Mouse (Mus musculus) MEL (cell line): Measurements from ENCODE around the gene Rnf227. TPM values are rescaled to one million over a fixed set of nuclear protein-coding genes. Genes with fewer than 3 reads are reported as not detected.

ENCODE experiments used
- DNase-seq: peaks from one replicate; pipeline ENCODE4 v3.0.0; 2011; ENCODE audit warnings: low read depth, low spot score
- H3K27ac ChIP-seq: 2 replicates; pipeline ENCODE4 v1.5.1; 2012; ENCODE audit warnings: low read depth, mild to moderate bottlenecking, control low read depth, low read length, moderate library complexity; ENCODE audit not compliant: control insufficient read depth
- H3K27me3 ChIP-seq, 2 experiments: fragments of 150-350 bp in 1 of 2; sonication (generic) in 1 of 2; 2 replicates each; pipeline ENCODE4 v1.6.1; 2012; ENCODE audit warnings: low read length in 2 of 2, mild to moderate bottlenecking in 2 of 2, improper control_type of control experiment in 1 of 2, moderate library complexity in 1 of 2; ENCODE audit not compliant: insufficient read depth in 2 of 2, control insufficient read depth in 1 of 2
- H3K36me3 ChIP-seq, 2 experiments: 2 replicates each; pipeline ENCODE4 v1.6.1; 2012 to 2014; ENCODE audit warnings: low read length in 2 of 2, improper control_type of control experiment in 1 of 2, inconsistent platforms in 1 of 2, mild to moderate bottlenecking in 1 of 2; ENCODE audit not compliant: insufficient read depth in 2 of 2, control insufficient read depth in 1 of 2
- H3K4me1 ChIP-seq, 2 experiments: fragments of 150-350 bp in 1 of 2; sonication (generic) in 1 of 2; 2 replicates each; pipeline ENCODE4 v1.6.1; 2012; ENCODE audit warnings: low read length in 2 of 2, improper control_type of control experiment in 1 of 2, mild to moderate bottlenecking in 1 of 2; ENCODE audit not compliant: insufficient read depth in 2 of 2, control insufficient read depth in 1 of 2
- H3K4me3 ChIP-seq, 2 experiments: fragments of 150-350 bp in 1 of 2; sonication (generic) in 1 of 2; 2 replicates each; pipeline ENCODE4 v1.5.1; 2012; ENCODE audit warnings: low read depth in 2 of 2, low read length in 2 of 2, mild to moderate bottlenecking in 2 of 2, moderate library complexity in 2 of 2, control low read depth in 1 of 2, improper control_type of control experiment in 1 of 2; ENCODE audit not compliant: control insufficient read depth in 1 of 2, insufficient read depth in 1 of 2
- H3K79me2 ChIP-seq: 2 replicates; pipeline ENCODE4 v1.6.1; 2012; ENCODE audit warnings: mild to moderate bottlenecking, low read length, moderate library complexity; ENCODE audit not compliant: control insufficient read depth, poor library complexity, insufficient read depth
- H3K9ac ChIP-seq: 2 replicates; pipeline ENCODE4 v1.6.1; 2012; ENCODE audit warnings: low read depth, mild to moderate bottlenecking, control low read depth, low read length, moderate library complexity; ENCODE audit not compliant: control insufficient read depth, poor library complexity, severe bottlenecking
- H3K9me3 ChIP-seq: fragments of 150-350 bp; sonication (generic); replicated peaks from 2 replicates; pipeline ENCODE4 v1.6.1; 2012; ENCODE audit warnings: mild to moderate bottlenecking, low read length, improper control_type of control experiment, moderate library complexity; ENCODE audit not compliant: insufficient read depth
- BHLHE40 ChIP-seq: IDR thresholded peaks from 2 replicates; pipeline ENCODE4 v1.6.1; 2012; ENCODE audit warnings: low read depth, mild to moderate bottlenecking, inconsistent platforms, low read length, improper control_type of control experiment, borderline replicate concordance
- CHD1 ChIP-seq: IDR thresholded peaks from 2 replicates; pipeline ENCODE4 v1.6.1; 2012; ENCODE audit warnings: low read depth, mild to moderate bottlenecking, inconsistent platforms, low read length, improper control_type of control experiment
- CHD2 ChIP-seq: IDR thresholded peaks from 2 replicates; pipeline ENCODE4 v1.6.1; 2011; ENCODE audit warnings: low read length, improper control_type of control experiment
- CTCF ChIP-seq, 3 experiments: IDR thresholded peaks in 2 of 3; conservative IDR thresholded peaks in 1 of 3; 2 replicates each; pipeline ENCODE4 v1.5.1; 2011 to 2012; ENCODE audit warnings: low read length in 3 of 3, low read depth in 2 of 3, mild to moderate bottlenecking in 2 of 3, improper control_type of control experiment in 1 of 3, inconsistent platforms in 1 of 3, mixed read lengths in 1 of 3, moderate library complexity in 1 of 3; ENCODE audit not compliant: control insufficient read depth in 1 of 3, insufficient read depth in 1 of 3, poor library complexity in 1 of 3, severe bottlenecking in 1 of 3
- E2F4 ChIP-seq: IDR thresholded peaks from 2 replicates; pipeline ENCODE4 v1.6.1; 2011; ENCODE audit warnings: low read depth, low read length, improper control_type of control experiment, borderline replicate concordance
- ELF1 ChIP-seq: IDR thresholded peaks from 2 replicates; pipeline ENCODE4 v1.6.1; 2014; ENCODE audit warnings: low read depth, mild to moderate bottlenecking, inconsistent platforms, low read length, improper control_type of control experiment, moderate library complexity
- EP300 ChIP-seq, 2 experiments: IDR thresholded peaks; 2 replicates each; pipeline ENCODE4 v1.6.1; 2011; ENCODE audit warnings: improper control_type of control experiment in 2 of 2, low read length in 2 of 2, low read depth in 1 of 2, mild to moderate bottlenecking in 1 of 2
- ETS1 ChIP-seq: IDR thresholded peaks from 2 replicates; pipeline ENCODE4 v1.6.1; 2012; ENCODE audit warnings: low read depth, mild to moderate bottlenecking, inconsistent platforms, low read length, improper control_type of control experiment, moderate library complexity
- GABPA ChIP-seq: IDR thresholded peaks from 2 replicates; pipeline ENCODE4 v1.6.1; 2012; ENCODE audit warnings: low read depth, mild to moderate bottlenecking, inconsistent platforms, low read length, improper control_type of control experiment, moderate library complexity
- JUND ChIP-seq: IDR thresholded peaks from 2 replicates; pipeline ENCODE4 v1.6.1; 2011; ENCODE audit warnings: low read depth, mild to moderate bottlenecking, improper control_type of control experiment, low read length
- KAT2A ChIP-seq: conservative IDR thresholded peaks from 2 replicates; pipeline ENCODE4 v1.6.1; 2012; ENCODE audit warnings: low read depth, low read length, improper control_type of control experiment, inconsistent platforms
- MAFK ChIP-seq: IDR thresholded peaks from 2 replicates; pipeline ENCODE4 v1.6.1; 2011; ENCODE audit warnings: low read depth, mild to moderate bottlenecking, low read length, improper control_type of control experiment, borderline replicate concordance
- MAX ChIP-seq: IDR thresholded peaks from 2 replicates; pipeline ENCODE4 v1.6.1; 2011; ENCODE audit warnings: low read length, improper control_type of control experiment
- MAZ ChIP-seq: IDR thresholded peaks from 2 replicates; pipeline ENCODE4 v1.6.1; 2012; ENCODE audit warnings: low read depth, mild to moderate bottlenecking, inconsistent platforms, low read length, improper control_type of control experiment
- MEF2A ChIP-seq: IDR thresholded peaks from 2 replicates; pipeline ENCODE4 v1.6.1; 2014; ENCODE audit warnings: low read depth, mild to moderate bottlenecking, inconsistent platforms, low read length, improper control_type of control experiment; ENCODE audit not compliant: poor library complexity, insufficient replicate concordance, severe bottlenecking; ENCODE audit errors: extremely low read depth
- MXI1 ChIP-seq: IDR thresholded peaks from 2 replicates; pipeline ENCODE4 v1.6.1; 2011; ENCODE audit warnings: mild to moderate bottlenecking, low read depth, low read length, improper control_type of control experiment
- MYC ChIP-seq: IDR thresholded peaks from 2 replicates; pipeline ENCODE4 v1.6.1; 2011; ENCODE audit warnings: low read depth, mild to moderate bottlenecking, low read length, improper control_type of control experiment, moderate library complexity
- NELFE ChIP-seq: IDR thresholded peaks from 2 replicates; pipeline ENCODE4 v1.6.1; 2011; ENCODE audit warnings: low read depth, low read length, improper control_type of control experiment
- NRF1 ChIP-seq: IDR thresholded peaks from 2 replicates; pipeline ENCODE4 v1.6.1; 2014; ENCODE audit warnings: low read depth, mild to moderate bottlenecking, inconsistent platforms, low read length, improper control_type of control experiment, moderate library complexity; ENCODE audit not compliant: poor library complexity, insufficient read depth, severe bottlenecking
- POLR2AphosphoS5 ChIP-seq: IDR thresholded peaks from 2 replicates; pipeline ENCODE4 v1.6.1; 2012; ENCODE audit warnings: low read depth, borderline replicate concordance, mild to moderate bottlenecking, inconsistent platforms, low read length, moderate library complexity, mixed read lengths
- RAD21 ChIP-seq: IDR thresholded peaks from 2 replicates; pipeline ENCODE4 v1.6.1; 2011; ENCODE audit warnings: mild to moderate bottlenecking, low read depth, low read length, improper control_type of control experiment
- RCOR1 ChIP-seq: IDR thresholded peaks from 2 replicates; pipeline ENCODE4 v1.6.1; 2012; ENCODE audit warnings: low read depth, mild to moderate bottlenecking, inconsistent platforms, low read length, improper control_type of control experiment
- SIN3A ChIP-seq: IDR thresholded peaks from 2 replicates; pipeline ENCODE4 v1.6.1; 2012; ENCODE audit warnings: low read length, improper control_type of control experiment, inconsistent platforms
- TBP ChIP-seq: IDR thresholded peaks from 2 replicates; pipeline ENCODE4 v1.8.0; 2011; ENCODE audit warnings: low read depth, low read length, improper control_type of control experiment
- TCF12 ChIP-seq: IDR thresholded peaks from 2 replicates; pipeline ENCODE4 v1.6.1; 2014; ENCODE audit warnings: low read depth, mild to moderate bottlenecking, inconsistent platforms, low read length, improper control_type of control experiment, moderate library complexity
- UBTF ChIP-seq: IDR thresholded peaks from 2 replicates; pipeline ENCODE4 v1.6.1; 2012; ENCODE audit warnings: low read depth, mild to moderate bottlenecking, inconsistent platforms, low read length, improper control_type of control experiment, moderate library complexity, borderline replicate concordance; ENCODE audit not compliant: insufficient read depth
- USF2 ChIP-seq, 2 experiments: IDR thresholded peaks; 2 replicates each; pipeline ENCODE4 v1.6.1; 2011 to 2012; ENCODE audit warnings: improper control_type of control experiment in 2 of 2, low read length in 2 of 2, borderline replicate concordance in 1 of 2, inconsistent platforms in 1 of 2, low read depth in 1 of 2, mild to moderate bottlenecking in 1 of 2; ENCODE audit not compliant: insufficient read depth in 1 of 2
- ZC3H11A ChIP-seq: IDR thresholded peaks from 2 replicates; pipeline ENCODE4 v1.6.1; 2012; ENCODE audit warnings: low read depth, mild to moderate bottlenecking, inconsistent platforms, low read length, improper control_type of control experiment
- ZKSCAN1 ChIP-seq: IDR thresholded peaks from 2 replicates; pipeline ENCODE4 v1.6.1; 2012; ENCODE audit warnings: low read depth, mild to moderate bottlenecking, inconsistent platforms, low read length, improper control_type of control experiment, moderate library complexity
- ZMIZ1 ChIP-seq: IDR thresholded peaks from 2 replicates; pipeline ENCODE4 v1.6.1; 2012; ENCODE audit warnings: low read depth, mild to moderate bottlenecking, inconsistent platforms, low read length, improper control_type of control experiment, moderate library complexity
- ZNF384 ChIP-seq: IDR thresholded peaks from 2 replicates; pipeline ENCODE4 v1.6.1; 2012; ENCODE audit warnings: low read depth, mild to moderate bottlenecking, inconsistent platforms, low read length, improper control_type of control experiment
- polyA plus RNA-seq, 2 experiments: library from polyadenylated mRNA; stranded (reverse) in 1 of 2; unstranded in 1 of 2; fragments of >175 nt in 1 of 2; fragments of >200 nt in 1 of 2; gene quantifications; 2 replicates each; pipeline versions ENCODE4 v1.2.1 to v1.2.4; 2012; ENCODE audit warnings: low replicate concordance in 2 of 2, low read depth in 1 of 2; ENCODE audit not compliant: insufficient read length in 2 of 2, insufficient read depth in 1 of 2, missing spikeins in 1 of 2
- total RNA-seq: library from RNA; depleted of rRNA; stranded (reverse); fragments of 300-350 nt; gene quantifications from 2 replicates; pipeline ENCODE4 v1.2.3, GENCODE M21; 2012

Gene Rnf227
- total and polyA plus RNA-seq, 3 experiments, result 11.5 to 12.4 TPM; not detected in 1

DNA sequence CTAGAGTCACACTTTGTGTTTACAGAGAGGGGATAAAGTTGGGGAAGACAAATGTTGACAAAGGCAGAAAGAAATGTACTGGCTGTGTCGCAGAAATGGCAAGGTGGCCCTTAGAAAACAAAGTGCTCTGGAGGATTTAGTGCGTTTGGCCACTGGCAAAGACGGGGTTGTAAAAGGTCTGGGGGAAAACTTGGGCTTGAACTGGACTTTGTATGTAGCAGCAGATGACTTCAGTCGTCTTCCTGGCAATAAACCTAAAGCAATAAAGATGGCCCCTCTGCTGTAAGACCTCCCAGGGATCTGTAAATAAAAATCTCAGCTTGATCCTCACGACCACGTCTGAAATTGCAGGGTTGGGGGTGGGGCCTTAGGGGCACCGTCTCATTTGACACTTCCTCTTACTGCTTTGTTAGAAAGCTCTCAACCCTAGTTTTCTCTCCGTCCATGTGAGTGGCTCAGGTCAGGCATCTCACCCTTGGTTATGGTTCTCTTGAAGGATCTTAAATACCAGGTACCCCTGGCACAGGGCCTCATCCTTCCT is 7.5 kb upstream of the Rnf227 start:
- H3K4me1 ChIP-seq, result peaks cover 0 to 4% of the 10 kb centered on the region in 2 experiments; a peak in 3 of 4 replicates
- no peak overlapping the region for H3K9ac ChIP-seq
- no peaks in the 10 kb centered on the region for H3K9me3 ChIP-seq
- H3K27me3 ChIP-seq, result no peaks in the 10 kb centered on the region
- no peak overlapping the region for H3K27ac ChIP-seq
- peaks cover 0 to 2% of the 10 kb centered on the region in 2 experiments; a peak in 2 of 4 replicates for H3K36me3 ChIP-seq
- DNase-seq, result peak; percentile 32
- no peak overlapping the region for H3K4me3 ChIP-seq
- no peaks in the 10 kb centered on the region for H3K79me2 ChIP-seq
- TF ChIP-seq MEF2A (no peak), TCF12 (no peak), NELFE (no peak), MAFK (no peak), TBP (no peak), NRF1 (no peak)

GRCm38 (mm10) chr11:69333922-69334321 is 6.3 kb upstream of the Rnf227 start:
- H3K9ac ChIP-seq, result no peak overlapping the region
- no peak overlapping the region for H3K27ac ChIP-seq
- no peaks in the 10 kb centered on the region for H3K9me3 ChIP-seq
- H3K36me3 ChIP-seq, result no peaks in the 10 kb centered on the region
- DNase-seq, result peak; percentile 40
- H3K79me2 ChIP-seq, result no peaks in the 10 kb centered on the region
- H3K4me3 ChIP-seq, result no peak overlapping the region
- H3K27me3 ChIP-seq, result no peaks in the 10 kb centered on the region
- H3K4me1 ChIP-seq, result no peaks in the 10 kb centered on the region; a peak in 1 of 4 replicates
- TF ChIP-seq MYC, result peak; percentile 73; the same call in 1 of the 2 replicates
- no peak for TF ChIP-seq ELF1
- TF ChIP-seq RCOR1, result peak; percentile 32; the same call in 1 of the 2 replicates
- no peak for TF ChIP-seq GABPA
- TF ChIP-seq ZNF384, result no peak
- peak in 2 of 3 experiments; percentile 14 to 50; a peak in 2 of 6 replicates for TF ChIP-seq CTCF (IDR thresholded peaks at IDR 0.05 in 2 of 3, conservative IDR thresholded peaks at IDR 0.05 in 1 of 3; ENCODE audit: control insufficient read depth in 1 of 3, insufficient read depth in 1 of 3, low read depth in 2 of 3, low read length in 3 of 3, poor library complexity in 1 of 3, severe bottlenecking in 1 of 3)
- no peak for TF ChIP-seq E2F4
- no peak for TF ChIP-seq UBTF
- no peak for TF ChIP-seq ETS1
- no peak for TF ChIP-seq JUND
- peak in 1 of 2 experiments; percentile 37; a peak in 1 of 4 replicates for TF ChIP-seq EP300 (IDR thresholded peaks at IDR 0.05; ENCODE audit: low read depth in 1 of 2, low read length in 2 of 2)
- no peak for TF ChIP-seq POLR2AphosphoS5
- no peak for TF ChIP-seq MAZ
- no peak for TF ChIP-seq TCF12
- TF ChIP-seq RAD21, result peak; percentile 33
- TF ChIP-seq ZMIZ1, result no peak
- TF ChIP-seq CHD1, result no peak
- no peak for TF ChIP-seq MEF2A
- TF ChIP-seq ZC3H11A, result peak; percentile 38
- TF ChIP-seq BHLHE40, result peak; percentile 85; the same call in 1 of the 2 replicates
- no peak for TF ChIP-seq ZKSCAN1
- TF ChIP-seq USF2 (IDR thresholded peaks at IDR 0.05; ENCODE audit: borderline replicate concordance in 1 of 2, insufficient read depth in 1 of 2, low read depth in 1 of 2, low read length in 2 of 2), result no peak
- no peak for TF ChIP-seq CHD2
- peak; percentile 52; the same call in 1 of the 2 replicates for TF ChIP-seq MXI1
- no peak for TF ChIP-seq MAX
- TF ChIP-seq KAT2A, result no peak
- TF ChIP-seq SIN3A, result peak; percentile 47; the same call in 1 of the 2 replicates
